Mouse (Mus musculus): ENCODE measurements around the gene Arhgef10l.
"Not testable (repeated sequence)": the region's sequence is repeated elsewhere in the genome, so short reads cannot be mapped to it uniquely, and the experiment has no call there.

Gene Arhgef10l

DNA sequence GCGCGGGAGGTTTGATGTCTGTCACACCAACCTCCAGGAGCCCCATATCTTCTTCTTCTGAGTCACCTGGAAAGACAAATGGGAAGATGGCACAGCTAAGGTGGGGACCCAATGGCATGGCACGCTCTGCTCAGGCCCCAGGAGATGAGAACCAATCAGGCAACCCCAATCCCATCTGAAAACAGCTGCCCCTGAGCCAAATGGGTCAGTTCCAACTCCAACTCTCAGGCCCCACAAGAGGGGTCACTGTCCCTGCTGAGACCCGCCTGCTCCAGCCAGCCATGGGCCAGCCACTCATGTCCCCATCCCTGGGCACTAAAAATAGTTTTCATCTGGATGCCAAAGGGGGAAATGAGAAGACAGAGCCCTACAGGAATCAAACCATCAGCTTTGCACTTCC, 84.9 kb downstream of the Arhgef10l start:
- DNase-seq (ENCODE audit: low read depth in 2 of 2, low spot score in 2 of 2) = no peak

DNA sequence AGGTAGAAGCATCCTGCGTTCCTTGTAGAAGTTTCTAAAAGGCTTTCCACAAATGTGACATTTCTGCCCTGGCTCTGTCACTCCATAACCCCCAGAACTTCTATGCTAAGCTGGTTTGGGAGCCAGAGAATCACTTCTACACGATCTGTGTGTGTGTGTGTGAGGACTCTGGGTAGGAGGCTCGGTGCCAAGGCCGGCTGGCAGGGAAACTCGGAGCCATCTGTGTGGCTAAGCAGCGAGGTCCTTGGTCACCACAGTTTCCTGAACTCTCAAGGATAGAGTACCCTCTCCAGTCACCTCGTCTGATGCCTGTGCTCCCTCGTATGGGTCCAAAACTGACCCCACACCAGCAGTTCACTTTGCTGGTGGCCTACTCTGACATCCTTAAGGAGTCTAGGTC, 86.2 kb downstream of the Arhgef10l start:
- DNase-seq (ENCODE audit: low read depth in 2 of 2, low spot score in 2 of 2) = no peak

- DNase-seq (ENCODE audit: low read depth in 2 of 2, low spot score in 2 of 2) = no peak
Observed at GRCm38 (mm10) chr4:140579149-140579548, 86.7 kb downstream of the Arhgef10l start.

- no peak for DNase-seq (ENCODE audit: low read depth in 2 of 2, low spot score in 2 of 2)
Observed at GRCm38 (mm10) chr4:140576628-140577027, 89.2 kb downstream of the Arhgef10l start.

DNA sequence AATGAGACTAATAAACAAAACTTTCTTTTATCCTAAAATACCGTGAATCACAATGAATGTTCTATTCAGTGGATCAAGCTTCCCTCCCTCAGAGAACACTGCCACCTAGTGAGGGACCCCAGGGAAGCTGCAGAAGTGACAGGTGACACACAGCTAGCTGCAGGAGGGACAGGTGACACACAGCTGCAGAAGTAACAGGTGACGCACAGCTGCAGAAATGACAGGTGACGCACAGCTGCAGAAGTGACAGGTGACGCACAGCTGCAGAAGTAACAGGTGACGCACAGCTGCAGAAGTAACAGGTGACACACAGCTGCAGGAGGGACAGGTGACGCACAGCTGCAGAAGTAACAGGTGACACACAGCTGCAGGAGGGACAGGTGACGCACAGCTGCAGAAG, 90.9 kb downstream of the Arhgef10l start:
- not testable (repeated sequence) for DNase-seq (ENCODE audit: low read depth in 2 of 2, low spot score in 2 of 2)

GRCm38 (mm10) chr4:140572376-140572775, 93.4 kb downstream of the Arhgef10l start:
- DNase-seq (ENCODE audit: low read depth in 2 of 2, low spot score in 2 of 2) = no peak

DNA sequence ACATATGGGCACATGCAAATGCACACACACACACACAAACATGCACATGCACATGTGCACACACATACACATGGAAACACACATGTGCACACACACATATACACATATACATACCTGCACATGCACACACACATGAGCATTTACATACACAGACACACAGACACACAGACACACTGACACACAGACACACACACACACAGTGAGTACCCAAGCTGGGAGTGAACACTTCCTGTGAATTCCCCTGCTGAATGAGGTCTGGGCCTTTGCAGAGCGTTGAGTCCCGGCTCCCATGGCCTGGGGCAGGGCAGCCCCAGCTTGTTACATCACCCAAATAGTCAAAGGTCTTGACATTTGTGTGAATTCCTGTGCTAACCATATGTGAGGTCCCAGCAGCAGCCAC, 96.4 kb downstream of the Arhgef10l start:
- DNase-seq (ENCODE audit: low read depth in 2 of 2, low spot score in 2 of 2) = no peak

GRCm38 (mm10) chr4:140567911-140568480, 97.8 kb downstream of the Arhgef10l start:
- DNase-seq (ENCODE audit: low read depth in 2 of 2, low spot score in 2 of 2) = no peak

DNA sequence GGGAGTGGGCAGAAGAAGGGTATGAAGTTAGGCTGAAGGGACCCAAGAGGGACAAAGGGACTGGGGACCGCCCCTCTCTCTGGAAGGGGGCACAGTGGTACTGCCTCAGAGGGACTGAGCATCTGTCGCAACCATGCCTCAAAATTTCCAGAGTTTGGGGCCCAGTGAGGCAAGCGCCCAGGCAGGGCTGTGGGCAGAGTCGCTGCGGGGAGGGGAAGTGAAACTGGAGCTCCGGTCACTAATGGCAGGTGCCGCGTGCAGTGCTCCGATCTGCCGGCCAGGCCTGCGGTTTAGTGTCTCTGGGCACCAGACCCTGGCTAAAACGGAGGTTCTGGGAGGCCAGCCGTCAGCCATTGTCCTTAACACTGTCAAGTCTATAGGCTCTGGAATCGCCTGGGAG, 99.0 kb downstream of the Arhgef10l start:
- DNase-seq (ENCODE audit: low read depth in 2 of 2, low spot score in 2 of 2) = no peak

GRCm38 (mm10) chr4:140564459-140564858, 101.4 kb downstream of the Arhgef10l start:
- not testable (repeated sequence) for DNase-seq (ENCODE audit: low read depth in 2 of 2, low spot score in 2 of 2)

DNA sequence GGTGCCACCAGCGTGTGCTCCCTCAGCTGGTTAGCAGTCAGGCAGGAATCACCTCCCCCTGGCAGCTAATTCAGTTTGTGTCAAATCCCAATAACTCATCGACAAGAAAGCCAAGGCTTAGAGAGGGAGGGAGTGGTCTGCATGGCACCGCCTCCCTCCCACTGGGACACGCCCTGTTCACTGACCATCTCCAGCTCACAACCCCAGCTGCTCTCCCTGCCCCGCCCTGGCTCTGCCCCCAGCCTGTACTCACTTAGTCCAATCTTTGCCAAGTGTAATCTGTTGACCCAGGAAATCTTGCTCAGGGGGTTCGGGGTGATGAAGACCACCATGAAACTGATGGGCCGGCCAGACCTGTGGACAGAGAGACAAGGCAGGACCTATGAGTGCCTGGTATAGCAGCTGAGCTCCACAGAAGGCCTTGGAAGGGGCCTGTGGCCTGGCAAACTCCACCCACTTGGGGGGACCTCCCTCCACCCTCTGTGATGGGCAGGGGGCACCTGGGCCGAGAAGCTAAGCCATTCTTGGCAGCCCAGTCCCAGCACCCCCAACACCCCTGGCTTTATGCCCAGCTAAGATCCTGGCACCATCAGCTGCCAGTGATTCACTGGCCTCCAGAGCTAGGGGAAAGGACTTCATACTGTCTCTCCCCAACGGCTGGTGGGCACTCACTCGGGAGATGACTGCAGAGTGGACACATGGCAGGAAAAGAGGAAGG, 103.2 kb downstream of the Arhgef10l start:
- no peak for DNase-seq (ENCODE audit: low read depth in 2 of 2, low spot score in 2 of 2)

GRCm38 (mm10) chr4:140561744-140562143, 104.1 kb downstream of the Arhgef10l start:
- DNase-seq (ENCODE audit: low read depth in 2 of 2, low spot score in 2 of 2) = no peak

- DNase-seq (ENCODE audit: low read depth in 2 of 2, low spot score in 2 of 2) = no peak
Observed at GRCm38 (mm10) chr4:140559862-140560261, 106.0 kb downstream of the Arhgef10l start.

- no peak for DNase-seq (ENCODE audit: low read depth in 2 of 2, low spot score in 2 of 2)
Observed at GRCm38 (mm10) chr4:140558193-140558592, 107.6 kb downstream of the Arhgef10l start.

- no peak for DNase-seq (ENCODE audit: low read depth in 2 of 2, low spot score in 2 of 2)
Observed at GRCm38 (mm10) chr4:140556561-140556960, 109.3 kb downstream of the Arhgef10l start.

GRCm38 (mm10) chr4:140555273-140555672, 110.5 kb downstream of the Arhgef10l start:
- peak; percentile 14 to 19 for DNase-seq (ENCODE audit: low read depth in 2 of 2, low spot score in 2 of 2)

- no peak for DNase-seq (ENCODE audit: low read depth in 2 of 2, low spot score in 2 of 2)
Observed at GRCm38 (mm10) chr4:140554552-140554951, 111.3 kb downstream of the Arhgef10l start.

GRCm38 (mm10) chr4:140551766-140552165, 114.0 kb downstream of the Arhgef10l start:
- DNase-seq (ENCODE audit: low read depth in 2 of 2, low spot score in 2 of 2) = no peak

DNA sequence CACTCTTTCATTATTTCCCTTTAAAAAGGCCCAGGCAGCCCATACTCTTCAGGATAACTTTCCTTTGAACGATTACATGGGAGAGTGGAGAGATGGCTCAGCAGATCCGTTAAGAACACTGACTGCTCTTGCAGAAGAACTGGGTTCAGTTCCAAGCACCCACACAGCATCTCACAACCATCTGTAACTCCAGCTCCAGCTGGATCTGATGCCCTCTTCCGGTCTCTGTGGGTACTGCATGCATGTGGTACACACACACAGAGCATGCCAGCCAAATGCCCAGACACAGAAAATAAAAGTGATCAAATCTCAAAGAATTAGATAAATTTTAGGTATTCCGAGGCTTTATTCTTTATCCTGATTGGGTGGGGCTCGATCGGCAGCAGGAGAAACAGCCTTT, 115.1 kb downstream of the Arhgef10l start:
- no peak for DNase-seq (ENCODE audit: low read depth in 2 of 2, low spot score in 2 of 2)

GRCm38 (mm10) chr4:140549975-140550374, 115.8 kb downstream of the Arhgef10l start:
- no peak for DNase-seq (ENCODE audit: low read depth in 2 of 2, low spot score in 2 of 2)

GRCm38 (mm10) chr4:140547488-140547887, 118.3 kb downstream of the Arhgef10l start:
- peak in 1 of 2 experiments; percentile 5 for DNase-seq (ENCODE audit: low read depth in 2 of 2, low spot score in 2 of 2)

GRCm38 (mm10) chr4:140539125-140539524, 126.7 kb downstream of the Arhgef10l start:
- peak; percentile 4 to 7 for DNase-seq (ENCODE audit: low read depth in 2 of 2, low spot score in 2 of 2)

GRCm38 (mm10) chr4:140537561-140538021, 128.2 kb downstream of the Arhgef10l start:
- DNase-seq (ENCODE audit: low read depth in 2 of 2, low spot score in 2 of 2) = no peak
